Mouse (Mus musculus) midbrain, postnatal 0 days (tissue): ENCODE data around the gene St5. TPM values are rescaled to one million over a fixed set of nuclear protein-coding genes. Genes with fewer than 3 reads are reported as not detected.

Experiments used
- ATAC-seq: fragments of 200-750 bp; cut with Nextera tagmentation; 2 replicates; pipeline ENCODE4 v1.8.0; 2017; ENCODE audit warnings: moderate number of reproducible peaks, mild to moderate bottlenecking, moderate TSS enrichment, moderate library complexity; ENCODE audit not compliant: low FRiP score
- DNase-seq: peaks from one replicate; pipeline ENCODE4 v3.0.0-alpha.2; 2015; ENCODE audit warnings: low spot score
- H3K27ac ChIP-seq: fragments of 300-500 bp; sonication (generic); 2 replicates; pipeline ENCODE4 v1.5.1; 2014; ENCODE audit warnings: low read depth, mild to moderate bottlenecking, low read length, mixed read lengths
- H3K27me3 ChIP-seq: fragments of 300-500 bp; sonication (generic); 2 replicates; pipeline ENCODE4 v1.6.1; 2014; ENCODE audit warnings: low read length, control low read depth, mixed read lengths; ENCODE audit not compliant: insufficient read depth
- H3K36me3 ChIP-seq: fragments of 300-500 bp; sonication (generic); 2 replicates; pipeline ENCODE4 v1.6.1; 2014; ENCODE audit warnings: low read length, control low read depth, mixed read lengths; ENCODE audit not compliant: insufficient read depth
- H3K4me1 ChIP-seq: fragments of 300-500 bp; sonication (generic); 2 replicates; pipeline ENCODE4 v1.6.1; 2014; ENCODE audit warnings: mild to moderate bottlenecking, control low read depth, antibody characterized with exemption, low read length, mixed read lengths; ENCODE audit not compliant: insufficient read depth
- H3K4me2 ChIP-seq: fragments of 300-500 bp; sonication (generic); 2 replicates; pipeline ENCODE4 v1.6.1; 2014; ENCODE audit warnings: low read depth, mild to moderate bottlenecking, low read length, mixed read lengths; ENCODE audit not compliant: poor library complexity, severe bottlenecking
- H3K4me3 ChIP-seq: fragments of 300-500 bp; sonication (generic); 2 replicates; pipeline ENCODE4 v1.5.1; 2014; ENCODE audit warnings: low read depth, mild to moderate bottlenecking, low read length, moderate library complexity
- H3K9ac ChIP-seq: fragments of 300-500 bp; sonication (generic); replicated peaks from 2 replicates; pipeline ENCODE4 v1.6.1; 2014; ENCODE audit warnings: mild to moderate bottlenecking, low read length, moderate library complexity, mixed read lengths; ENCODE audit not compliant: poor library complexity, severe bottlenecking
- H3K9me3 ChIP-seq: fragments of 300-500 bp; sonication (generic); 2 replicates; pipeline ENCODE4 v1.6.1; 2016; ENCODE audit warnings: low read length, control low read depth
- CTCF ChIP-seq: IDR thresholded peaks from 2 replicates; pipeline ENCODE4 v1.5.1; 2016; ENCODE audit warnings: antibody characterized with exemption, mild to moderate bottlenecking
- WGBS: fragments of 180-500 bp; shearing (Covaris S2); extraction: QIAGEN DNeasy Blood & Tissue Kit; methylation state at CpG from one replicate; pipeline ENCODE4 v1.1.7; 2014; 5-methylcytosine and 5-hydroxymethylcytosine counted together
- polyA plus RNA-seq: library from polyadenylated mRNA; unstranded; fragments of >200 nt; fragmentation: Nextera tagmentation; extraction: Ambion mirVana; gene quantifications from 2 replicates; pipeline ENCODE4 v1.2.1, GENCODE M21; 2015
- total RNA-seq: library from RNA; depleted of rRNA; stranded (reverse); fragments of >200 nt; gene quantifications from 2 replicates; pipeline ENCODE4 v1.2.3, GENCODE M21; 2014

Gene St5
- total and polyA plus RNA-seq, 2 experiments from 2014 or later, result 14.4 to 48.3 TPM

DNA sequence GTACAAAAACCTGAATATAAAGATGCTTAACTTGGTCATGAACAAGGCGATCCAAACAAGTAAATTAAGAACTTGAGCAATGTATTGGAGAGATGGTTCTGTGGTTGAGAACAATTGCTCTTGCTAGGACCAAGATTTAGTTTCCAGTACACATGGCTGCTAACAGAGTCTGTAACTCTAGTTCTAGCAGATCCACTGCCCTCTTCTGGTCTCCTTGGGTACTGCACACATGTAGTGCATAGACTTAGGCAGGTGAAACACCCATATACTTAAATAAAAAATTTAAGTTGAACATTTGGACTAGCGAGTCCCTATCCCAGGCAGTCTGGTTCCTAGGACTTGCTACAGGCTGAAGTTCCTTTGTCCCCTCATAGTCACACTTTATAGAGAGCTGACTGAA lies 19.2 kb upstream of the St5 start:
- TF ChIP-seq CTCF, result peak; percentile 43
- Histone ChIP-seq H3K9ac (no peak overlapping the region), H3K27ac (no peak overlapping the region), H3K4me3 (no peak overlapping the region), H3K4me1 (no peaks in the 10 kb centered on the region), H3K27me3 (no peaks in the 10 kb centered on the region), H3K36me3 (no peaks in the 10 kb centered on the region), H3K4me2 (no peak overlapping the region), H3K9me3 (no peaks in the 10 kb centered on the region)
- ATAC-seq, result no peak
- DNase-seq, result no peak
- WGBS, result 99% methylated on average over 2 of the region's 2 CpGs

- no peaks in the 10 kb centered on the region for H3K36me3 ChIP-seq
- no peaks in the 10 kb centered on the region for H3K4me1 ChIP-seq
- no peak overlapping the region for H3K4me2 ChIP-seq
- no peak overlapping the region for H3K9ac ChIP-seq
- H3K4me3 ChIP-seq, result no peak overlapping the region
- no peak overlapping the region for H3K27ac ChIP-seq
- 64% methylated on average over 9 of the region's 9 CpGs for WGBS
- TF ChIP-seq CTCF, result peak; percentile 74
- ATAC-seq, result no peak
- peak; percentile 72 for DNase-seq
- no peaks in the 10 kb centered on the region for H3K27me3 ChIP-seq
- H3K9me3 ChIP-seq, result no peaks in the 10 kb centered on the region
These were observed 15.9 kb upstream of the St5 start for GRCm38 (mm10) chr7:109719286-109719685.

DNA sequence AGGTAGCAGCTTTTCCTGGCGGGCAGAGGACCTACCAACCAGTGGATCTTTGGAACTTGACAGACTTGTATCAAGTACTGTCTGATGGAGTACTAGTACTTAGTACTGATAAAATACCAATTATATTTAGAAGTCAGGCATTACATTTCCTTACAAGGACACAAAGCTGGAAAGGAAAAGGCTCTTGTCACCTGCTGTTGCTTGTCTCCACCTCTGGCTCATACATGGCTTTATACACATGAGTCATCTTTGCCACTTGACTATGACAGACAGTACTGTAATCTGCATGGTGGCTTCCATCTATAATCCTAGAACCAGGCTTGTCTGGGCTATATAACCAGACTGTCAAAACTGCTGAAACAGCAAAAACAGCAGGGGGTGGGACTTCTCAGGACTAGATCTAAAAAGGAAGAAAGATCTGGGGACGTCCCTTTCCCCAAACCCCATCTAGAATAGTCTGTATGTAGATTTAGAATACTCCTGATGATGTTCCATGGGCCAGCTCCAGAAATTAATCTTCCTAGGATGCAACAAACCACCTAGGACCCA lies 10.1 kb upstream of the St5 start:
- H3K4me2 ChIP-seq, result no peak overlapping the region
- H3K9ac ChIP-seq, result no peak overlapping the region
- no peaks in the 10 kb centered on the region for H3K9me3 ChIP-seq
- peaks cover 7% of the 10 kb centered on the region; the same call in 1 of the 2 replicates for H3K36me3 ChIP-seq
- H3K27ac ChIP-seq, result no peak overlapping the region
- TF ChIP-seq CTCF, result no peak
- no peaks in the 10 kb centered on the region for H3K4me1 ChIP-seq
- no peak for DNase-seq
- WGBS, result 87% methylated on average over 2 of the region's 2 CpGs
- H3K27me3 ChIP-seq, result no peaks in the 10 kb centered on the region
- no peak for ATAC-seq
- H3K4me3 ChIP-seq, result no peak overlapping the region

DNA sequence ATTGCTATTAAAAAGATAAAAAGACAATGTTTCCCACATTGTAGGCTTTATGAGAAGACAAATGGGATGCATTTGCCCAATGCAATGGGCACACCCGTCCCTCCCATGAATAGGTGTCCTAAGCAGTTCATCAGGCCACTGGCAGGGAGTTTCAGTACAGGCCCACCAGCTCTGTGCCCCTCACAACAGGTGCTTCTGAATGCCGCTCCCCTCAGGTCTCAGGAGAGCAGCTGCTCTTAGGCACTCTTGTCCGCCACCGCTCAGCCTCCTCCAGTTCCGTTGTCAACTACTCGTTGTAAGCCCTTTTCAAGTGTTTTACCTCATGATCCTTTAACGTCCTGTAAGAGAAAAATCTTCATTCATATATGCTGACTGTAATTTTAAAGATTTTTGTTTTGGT lies 8.8 kb upstream of the St5 start:
- no peak for ATAC-seq
- 94% methylated on average over 7 of the region's 7 CpGs for WGBS

GRCm38 (mm10) chr7:109710069-109710468 lies 6.7 kb upstream of the St5 start:
- H3K4me3 ChIP-seq, result no peak overlapping the region
- H3K4me1 ChIP-seq, result no peaks in the 10 kb centered on the region
- no peak for TF ChIP-seq CTCF
- H3K27me3 ChIP-seq, result no peaks in the 10 kb centered on the region
- DNase-seq, result no peak
- WGBS, result 85% methylated on average over 1 of the region's 1 CpGs
- no peak overlapping the region for H3K27ac ChIP-seq
- H3K9ac ChIP-seq, result no peak overlapping the region
- no peaks in the 10 kb centered on the region for H3K9me3 ChIP-seq
- H3K36me3 ChIP-seq, result peaks cover 7% of the 10 kb centered on the region; the same call in 1 of the 2 replicates
- no peak overlapping the region for H3K4me2 ChIP-seq
- ATAC-seq, result no peak

More for the DNA sequence above, 8.8 kb upstream of the St5 start:
- H3K4me2 ChIP-seq, result no peak overlapping the region
- H3K36me3 ChIP-seq, result peaks cover 7% of the 10 kb centered on the region; the same call in 1 of the 2 replicates
- no peaks in the 10 kb centered on the region for H3K4me1 ChIP-seq
- no peaks in the 10 kb centered on the region for H3K27me3 ChIP-seq
- no peak overlapping the region for H3K9ac ChIP-seq
- no peak for DNase-seq
- H3K9me3 ChIP-seq, result no peaks in the 10 kb centered on the region
- H3K4me3 ChIP-seq, result no peak overlapping the region
- no peak overlapping the region for H3K27ac ChIP-seq
- no peak for TF ChIP-seq CTCF

DNA sequence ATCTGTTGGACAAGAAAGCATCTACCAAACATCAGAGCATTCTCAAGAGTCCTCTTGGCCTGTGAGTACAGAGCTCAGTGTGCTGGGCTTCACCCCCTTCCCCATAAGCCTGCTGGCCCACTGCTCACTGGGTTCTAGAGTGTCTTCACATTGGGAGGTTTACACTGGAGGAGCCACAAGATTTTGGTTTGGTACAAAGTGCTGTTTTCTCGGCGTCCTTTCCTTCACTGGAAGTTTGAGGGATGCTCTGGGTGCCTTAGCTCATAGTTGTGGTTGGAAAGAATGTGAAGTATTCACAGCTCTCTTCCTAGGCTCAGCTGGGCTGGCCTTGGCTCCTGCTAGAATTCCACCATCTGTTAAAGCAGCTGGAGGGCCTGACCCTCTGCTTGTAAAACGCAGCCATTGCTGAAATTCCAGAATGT lies 5.6 kb upstream of the St5 start:
- Histone ChIP-seq H3K9ac (no peak overlapping the region), H3K27me3 (no peaks in the 10 kb centered on the region), H3K4me3 (no peak overlapping the region), H3K36me3 (peaks cover 7% of the 10 kb centered on the region; the same call in 1 of the 2 replicates), H3K4me1 (no peaks in the 10 kb centered on the region), H3K4me2 (no peak overlapping the region), H3K27ac (no peak overlapping the region), H3K9me3 (no peaks in the 10 kb centered on the region)
- ATAC-seq, result no peak
- TF ChIP-seq CTCF, result no peak
- WGBS, result 84% methylated on average over 3 of the region's 3 CpGs
- DNase-seq, result no peak
